Mouse (Mus musculus): Measurements from ENCODE around the gene Clstn2. TPM values are rescaled to one million over a fixed set of nuclear protein-coding genes. Genes with fewer than 3 reads are reported as not detected.
A peak's percentile ranks its signal among the peaks of the same experiment; 100 is the strongest.

Clstn2 gene
- polyA plus RNA-seq, 1 experiment from 2014 or later, result 15.3 TPM

- no peak overlapping the region for H3K4me3 ChIP-seq
- WGBS, result 80% methylated on average over 8 of the region's 8 CpGs
- no peaks in the 10 kb centered on the region for H3K36me3 ChIP-seq
- H3K4me2 ChIP-seq, result no peak overlapping the region
- no peak for ATAC-seq (ENCODE audit: low FRiP score, low read depth)
- H3K4me1 ChIP-seq (replicated peaks), result peaks cover 19% of the 10 kb centered on the region
- no peak overlapping the region for H3K27ac ChIP-seq (replicated peaks)
- H3K27me3 ChIP-seq, result no peaks in the 10 kb centered on the region
- H3K9me3 ChIP-seq, result no peaks in the 10 kb centered on the region
- H3K9ac ChIP-seq, result no peak overlapping the region
Observed at GRCm38 (mm10) chr9:97603729-97604128, 429.3 kb downstream of the Clstn2 start.

GRCm38 (mm10) chr9:97602476-97602875, 430.5 kb downstream of the Clstn2 start:
- peaks cover 19% of the 10 kb centered on the region for H3K4me1 ChIP-seq (replicated peaks)
- no peaks in the 10 kb centered on the region for H3K36me3 ChIP-seq
- no peak overlapping the region for H3K4me2 ChIP-seq
- H3K27ac ChIP-seq (replicated peaks), result no peak overlapping the region
- no peak overlapping the region for H3K9ac ChIP-seq
- 40% methylated on average over 5 of the region's 5 CpGs for WGBS
- no peaks in the 10 kb centered on the region for H3K9me3 ChIP-seq
- peak; percentile 83 for ATAC-seq (ENCODE audit: low FRiP score, low read depth)
- H3K27me3 ChIP-seq, result no peaks in the 10 kb centered on the region
- H3K4me3 ChIP-seq, result no peak overlapping the region

- Histone ChIP-seq H3K27ac (replicated peaks) (no peak overlapping the region), H3K36me3 (no peaks in the 10 kb centered on the region), H3K27me3 (no peaks in the 10 kb centered on the region), H3K9me3 (no peaks in the 10 kb centered on the region), H3K9ac (no peak overlapping the region), H3K4me1 (replicated peaks) (peaks cover 19% of the 10 kb centered on the region), H3K4me2 (no peak overlapping the region), H3K4me3 (no peak overlapping the region)
- WGBS, result 85% methylated on average over 3 of the region's 3 CpGs
- ATAC-seq (ENCODE audit: low FRiP score, low read depth), result no peak
Observed at GRCm38 (mm10) chr9:97599006-97599405, 434.0 kb downstream of the Clstn2 start.

GRCm38 (mm10) chr9:97590712-97591111, 442.3 kb downstream of the Clstn2 start:
- Histone ChIP-seq H3K4me1 (replicated peaks) (no peaks in the 10 kb centered on the region), H3K4me3 (no peak overlapping the region), H3K9me3 (no peaks in the 10 kb centered on the region), H3K9ac (no peak overlapping the region), H3K27ac (replicated peaks) (no peak overlapping the region), H3K36me3 (no peaks in the 10 kb centered on the region), H3K27me3 (no peaks in the 10 kb centered on the region), H3K4me2 (no peak overlapping the region)
- 88% methylated on average over 4 of the region's 4 CpGs for WGBS
- ATAC-seq (ENCODE audit: low FRiP score, low read depth), result no peak

- H3K4me1 ChIP-seq (replicated peaks), result peaks cover 3% of the 10 kb centered on the region; the same call in 1 of the 2 replicates
- H3K9me3 ChIP-seq, result no peaks in the 10 kb centered on the region
- H3K36me3 ChIP-seq, result no peaks in the 10 kb centered on the region
- no peak for ATAC-seq (ENCODE audit: low FRiP score, low read depth)
- H3K27me3 ChIP-seq, result no peaks in the 10 kb centered on the region
- no peak overlapping the region for H3K9ac ChIP-seq
- H3K4me2 ChIP-seq, result no peak overlapping the region
- WGBS, result 62% methylated on average over 7 of the region's 7 CpGs
- no peak overlapping the region for H3K4me3 ChIP-seq
- H3K27ac ChIP-seq (replicated peaks), result no peak overlapping the region
Observed at GRCm38 (mm10) chr9:97570881-97571280, 462.1 kb downstream of the Clstn2 start.

- no peak overlapping the region for H3K4me2 ChIP-seq
- ATAC-seq (ENCODE audit: low FRiP score, low read depth), result no peak
- H3K4me1 ChIP-seq (replicated peaks), result 0 out of 2 replicates have a peak, but pooled peaks cover 6% of the 10 kb centered on the region
- H3K27ac ChIP-seq (replicated peaks), result no peak overlapping the region
- H3K9ac ChIP-seq, result no peak overlapping the region
- 95% methylated on average over 6 of the region's 6 CpGs for WGBS
- no peak overlapping the region for H3K4me3 ChIP-seq
- H3K36me3 ChIP-seq, result no peaks in the 10 kb centered on the region
- H3K27me3 ChIP-seq, result no peaks in the 10 kb centered on the region
- H3K9me3 ChIP-seq, result no peaks in the 10 kb centered on the region
Observed at GRCm38 (mm10) chr9:97563121-97563520, 469.9 kb downstream of the Clstn2 start.

GRCm38 (mm10) chr9:97544359-97544758, 488.6 kb downstream of the Clstn2 start:
- Histone ChIP-seq H3K36me3 (no peaks in the 10 kb centered on the region), H3K9ac (no peak overlapping the region), H3K27me3 (no peaks in the 10 kb centered on the region), H3K27ac (replicated peaks) (no peak overlapping the region), H3K4me3 (no peak overlapping the region), H3K4me2 (no peak overlapping the region), H3K9me3 (no peaks in the 10 kb centered on the region), H3K4me1 (replicated peaks) (peaks cover 9% of the 10 kb centered on the region; the same call in 1 of the 2 replicates)
- 88% methylated on average over 4 of the region's 4 CpGs for WGBS
- ATAC-seq (ENCODE audit: low FRiP score, low read depth), result no peak

GRCm38 (mm10) chr9:97541419-97541818, 491.6 kb downstream of the Clstn2 start:
- Histone ChIP-seq H3K4me1 (replicated peaks) (peaks cover 18% of the 10 kb centered on the region; the same call in 1 of the 2 replicates), H3K27me3 (no peaks in the 10 kb centered on the region), H3K27ac (replicated peaks) (no peak overlapping the region)

GRCm38 (mm10) chr9:97538075-97538779, 494.8 kb downstream of the Clstn2 start:
- Histone ChIP-seq H3K27ac (replicated peaks) (no peak overlapping the region), H3K27me3 (no peaks in the 10 kb centered on the region), H3K36me3 (no peaks in the 10 kb centered on the region), H3K9me3 (no peaks in the 10 kb centered on the region), H3K4me1 (replicated peaks) (peaks cover 18% of the 10 kb centered on the region; the same call in 1 of the 2 replicates), H3K4me3 (no peak overlapping the region), H3K9ac (no peak overlapping the region), H3K4me2 (no peak overlapping the region)
- 54% methylated on average over 8 of the region's 8 CpGs for WGBS
- ATAC-seq (ENCODE audit: low FRiP score, low read depth), result no peak

More at GRCm38 (mm10) chr9:97541419-97541818, 491.6 kb downstream of the Clstn2 start:
- WGBS, result 49% methylated on average over 6 of the region's 6 CpGs
- Histone ChIP-seq H3K36me3 (no peaks in the 10 kb centered on the region), H3K9me3 (no peaks in the 10 kb centered on the region), H3K4me2 (no peak overlapping the region), H3K4me3 (no peak overlapping the region), H3K9ac (no peak overlapping the region)
- no peak for ATAC-seq (ENCODE audit: low FRiP score, low read depth)

- ATAC-seq (ENCODE audit: low FRiP score, low read depth), result no peak
- H3K9me3 ChIP-seq, result no peaks in the 10 kb centered on the region
- H3K27me3 ChIP-seq, result no peaks in the 10 kb centered on the region
- no peak overlapping the region for H3K27ac ChIP-seq (replicated peaks)
- H3K4me2 ChIP-seq, result no peak overlapping the region
- H3K4me3 ChIP-seq, result no peak overlapping the region
- no peak overlapping the region for H3K9ac ChIP-seq
- H3K36me3 ChIP-seq, result no peaks in the 10 kb centered on the region
- 74% methylated on average over 2 of the region's 2 CpGs for WGBS
- H3K4me1 ChIP-seq (replicated peaks), result 0 out of 2 replicates have a peak, but pooled peaks cover 9% of the 10 kb centered on the region
Observed at GRCm38 (mm10) chr9:97534196-97534595, 498.8 kb downstream of the Clstn2 start.

- no peaks in the 10 kb centered on the region for H3K27me3 ChIP-seq
- H3K9ac ChIP-seq, result no peak overlapping the region
- 80% methylated on average over 3 of the region's 3 CpGs for WGBS
- H3K4me2 ChIP-seq, result no peak overlapping the region
- 0 out of 2 replicates have a peak, but pooled peaks cover 5% of the 10 kb centered on the region for H3K4me1 ChIP-seq (replicated peaks)
- H3K9me3 ChIP-seq, result no peaks in the 10 kb centered on the region
- no peak overlapping the region for H3K4me3 ChIP-seq
- ATAC-seq (ENCODE audit: low FRiP score, low read depth), result no peak
- H3K27ac ChIP-seq (replicated peaks), result no peak overlapping the region
- no peaks in the 10 kb centered on the region for H3K36me3 ChIP-seq
Observed at GRCm38 (mm10) chr9:97533306-97533705, 499.7 kb downstream of the Clstn2 start.

GRCm38 (mm10) chr9:97532536-97532935, 500.4 kb downstream of the Clstn2 start:
- Histone ChIP-seq H3K9ac (no peak overlapping the region), H3K4me2 (no peak overlapping the region), H3K27me3 (no peaks in the 10 kb centered on the region), H3K4me1 (replicated peaks) (no peaks in the 10 kb centered on the region), H3K27ac (replicated peaks) (no peak overlapping the region), H3K9me3 (no peaks in the 10 kb centered on the region), H3K36me3 (no peaks in the 10 kb centered on the region), H3K4me3 (no peak overlapping the region)
- WGBS, result 91% methylated on average over 13 of the region's 13 CpGs
- ATAC-seq (ENCODE audit: low FRiP score, low read depth), result no peak

GRCm38 (mm10) chr9:97527926-97528325, 505.1 kb downstream of the Clstn2 start:
- H3K9me3 ChIP-seq, result no peaks in the 10 kb centered on the region
- no peaks in the 10 kb centered on the region for H3K27me3 ChIP-seq
- no peak overlapping the region for H3K4me3 ChIP-seq
- ATAC-seq (ENCODE audit: low FRiP score, low read depth), result no peak
- H3K9ac ChIP-seq, result no peak overlapping the region
- no peak overlapping the region for H3K27ac ChIP-seq (replicated peaks)
- H3K4me1 ChIP-seq (replicated peaks), result no peaks in the 10 kb centered on the region
- 85% methylated on average over 1 of the region's 1 CpGs for WGBS
- no peak overlapping the region for H3K4me2 ChIP-seq
- H3K36me3 ChIP-seq, result no peaks in the 10 kb centered on the region
